Mouse (Mus musculus) brain, adult 2 months (tissue): Measurements from ENCODE around the gene Tnks2.
"Not testable (repeated sequence)": the region's sequence is repeated elsewhere in the genome, so short reads cannot be mapped to it uniquely, and the experiment has no call there.

ENCODE experiments used
- DNase-seq: peaks from one replicate; pipeline ENCODE4 v3.0.0; 2011; ENCODE audit warnings: low read depth, low spot score

Gene Tnks2

GRCm38 (mm10) chr19:36822701-36823100 lies 11.3 kb upstream of the Tnks2 start:
- no peak for DNase-seq

GRCm38 (mm10) chr19:36827650-36828049 lies 6.4 kb upstream of the Tnks2 start:
- DNase-seq = no peak

GRCm38 (mm10) chr19:36828322-36828721 lies 5.7 kb upstream of the Tnks2 start:
- DNase-seq = peak; percentile 34

- DNase-seq = peak; percentile 36
These were observed 863 bp upstream of the Tnks2 start for GRCm38 (mm10) chr19:36832951-36833787.

- DNase-seq = peak; percentile 52
These were observed 750 bp downstream of the Tnks2 start for GRCm38 (mm10) chr19:36834532-36835431.

- no peak for DNase-seq
These were observed 2.0 kb downstream of the Tnks2 start for GRCm38 (mm10) chr19:36836035-36836434.

- no peak for DNase-seq
These were observed 6.3 kb downstream of the Tnks2 start for GRCm38 (mm10) chr19:36840301-36840700.

- no peak for DNase-seq
These were observed 9.8 kb downstream of the Tnks2 start for GRCm38 (mm10) chr19:36843866-36844265.

- no peak for DNase-seq
These were observed 11.9 kb downstream of the Tnks2 start for GRCm38 (mm10) chr19:36845924-36846323.

GRCm38 (mm10) chr19:36853831-36854230 lies 19.8 kb downstream of the Tnks2 start:
- DNase-seq = no peak

GRCm38 (mm10) chr19:36857851-36858250 lies 23.8 kb downstream of the Tnks2 start:
- DNase-seq = no peak

- DNase-seq = no peak
These were observed 26.4 kb downstream of the Tnks2 start for GRCm38 (mm10) chr19:36860393-36860792.

GRCm38 (mm10) chr19:36865905-36866304 lies 31.9 kb downstream of the Tnks2 start:
- no peak for DNase-seq

- no peak for DNase-seq
These were observed 33.4 kb downstream of the Tnks2 start for GRCm38 (mm10) chr19:36867416-36867815.

GRCm38 (mm10) chr19:36868675-36869074 lies 34.6 kb downstream of the Tnks2 start:
- not testable (repeated sequence) for DNase-seq

- DNase-seq = no peak
These were observed 40.6 kb downstream of the Tnks2 start for GRCm38 (mm10) chr19:36874651-36875050.

GRCm38 (mm10) chr19:36877329-36877728 lies 43.3 kb downstream of the Tnks2 start:
- no peak for DNase-seq

GRCm38 (mm10) chr19:36878743-36879495 lies 44.9 kb downstream of the Tnks2 start:
- DNase-seq = peak; percentile 40

- DNase-seq = peak; percentile 49
These were observed 49.1 kb downstream of the Tnks2 start for GRCm38 (mm10) chr19:36883119-36883518.

GRCm38 (mm10) chr19:36886316-36886715 lies 52.3 kb downstream of the Tnks2 start:
- no peak for DNase-seq

- no peak for DNase-seq
These were observed 53.7 kb downstream of the Tnks2 start for GRCm38 (mm10) chr19:36887706-36888105.

GRCm38 (mm10) chr19:36891746-36892145 lies 57.7 kb downstream of the Tnks2 start:
- DNase-seq = peak; percentile 39
